Mouse (Mus musculus): ENCODE data around the gene Crb1. TPM values are rescaled to one million over a fixed set of nuclear protein-coding genes. Genes with fewer than 3 reads are reported as not detected.
"Not testable (repeated sequence)": the region's sequence is repeated elsewhere in the genome, so short reads cannot be mapped to it uniquely, and the experiment has no call there.

The Crb1 gene
- total and polyA plus RNA-seq, 3 experiments, result 0.10 to 0.25 (median 0.12) TPM

DNA sequence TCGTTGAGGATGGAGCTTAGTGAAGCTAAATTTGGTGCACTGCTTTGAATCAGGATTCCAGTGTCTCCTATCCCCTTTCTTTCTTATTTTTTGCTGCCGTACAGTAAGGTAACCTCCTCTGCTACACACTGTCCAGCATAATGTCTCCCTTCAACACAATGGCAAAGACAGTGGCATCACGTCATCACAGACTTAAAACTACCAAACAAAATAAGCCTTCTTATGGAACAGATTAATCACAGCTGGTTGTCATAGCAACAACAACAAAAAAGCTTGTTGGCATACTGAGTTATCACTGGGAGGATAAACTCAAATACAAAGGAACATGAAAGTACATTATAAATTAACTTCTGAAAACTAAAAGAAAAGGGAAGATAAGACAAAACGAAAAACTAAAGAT, 68.0 kb downstream of the Crb1 start:
- Histone ChIP-seq H3K27me3 (replicated peaks) (no peaks in the 10 kb centered on the region), H3K36me3 (replicated peaks in 1 of 2; ENCODE audit: control insufficient read depth in 1 of 2, insufficient read depth in 1 of 2, low read length in 1 of 2) (no peaks in the 10 kb centered on the region), H3K79me2 (replicated peaks; ENCODE audit: control insufficient read depth, extremely low read depth, insufficient read depth, poor library complexity, severe bottlenecking) (no peaks in the 10 kb centered on the region), H3K9me3 (replicated peaks; ENCODE audit: low read length) (no peaks in the 10 kb centered on the region), H3K9ac (ENCODE audit: insufficient read depth, low read depth) (no peak overlapping the region), H3K4me3 (replicated peaks in 1 of 3; ENCODE audit: low read depth in 2 of 3, low read length in 2 of 3, poor library complexity in 1 of 3) (no peak overlapping the region), H3K4me1 (ENCODE audit: control insufficient read depth in 1 of 2, insufficient read depth in 2 of 2) (no peaks in the 10 kb centered on the region), H3K27ac (ENCODE audit: insufficient read depth, low read depth) (no peak overlapping the region), H3K4me2 (ENCODE audit: insufficient read depth, low read depth, poor library complexity, severe bottlenecking) (no peak overlapping the region)
- in situ Hi-C loops (cut with MboI; ENCODE audit: low pct_ligation_motif_present, low pct_unique_long_range_greater_than_20kb, low sequenced_read_pairs) (no loop called here), dilution Hi-C loops (cut with MboI; ENCODE audit: extremely low pct_ligation_motif_present, extremely low pct_unique_long_range_greater_than_20kb, low sequenced_read_pairs) (no loop called here)
- no peak for DNase-seq (ENCODE audit: extremely low read depth)
- TF ChIP-seq MAZ (IDR thresholded peaks at IDR 0.05; ENCODE audit: low read depth, low read length) (no peak), MAFK (IDR thresholded peaks at IDR 0.05; ENCODE audit: insufficient replicate concordance, low read length) (no peak), POLR2AphosphoS2 (IDR thresholded peaks at IDR 0.05; ENCODE audit: low read depth, low read length) (no peak), GABPA (IDR thresholded peaks at IDR 0.05; ENCODE audit: insufficient replicate concordance, low read depth, low read length) (no peak), CHD1 (IDR thresholded peaks at IDR 0.05; ENCODE audit: low read depth, low read length) (no peak), USF1 (IDR thresholded peaks at IDR 0.05; ENCODE audit: low read depth, low read length) (no peak), NRF1 (IDR thresholded peaks at IDR 0.05; ENCODE audit: low read depth, low read length) (no peak), NELFE (IDR thresholded peaks at IDR 0.05; ENCODE audit: low read depth, low read length) (no peak), CHD2 (IDR thresholded peaks at IDR 0.05; ENCODE audit: low read length) (no peak), ZC3H11A (IDR thresholded peaks at IDR 0.05; ENCODE audit: low read depth, low read length) (no peak)

DNA sequence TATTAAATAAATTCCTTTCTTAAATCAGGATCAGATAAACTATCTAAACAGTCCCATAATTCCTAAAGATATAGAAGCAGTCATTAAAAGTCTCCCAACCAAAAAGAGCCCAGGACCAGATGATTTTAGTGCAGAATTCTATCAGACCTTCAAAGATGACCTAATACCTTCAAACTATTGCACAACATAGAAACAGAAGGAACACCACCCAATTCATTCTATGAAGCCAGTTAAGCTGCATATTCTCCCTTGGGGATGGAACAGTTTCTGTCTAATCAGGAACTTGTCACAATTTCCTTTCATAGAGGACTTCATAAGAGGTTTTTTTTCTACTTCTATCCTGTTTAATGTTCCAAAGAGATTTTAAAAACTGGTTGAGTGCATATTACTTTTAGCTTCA, 74.4 kb downstream of the Crb1 start:
- H3K9ac ChIP-seq (ENCODE audit: insufficient read depth, low read depth); H3K4me1 ChIP-seq (ENCODE audit: control insufficient read depth in 1 of 2, insufficient read depth in 2 of 2); H3K27ac ChIP-seq (ENCODE audit: insufficient read depth, low read depth); H3K79me2 ChIP-seq (replicated peaks; ENCODE audit: control insufficient read depth, extremely low read depth, insufficient read depth, poor library complexity, severe bottlenecking); H3K9me3 ChIP-seq (replicated peaks; ENCODE audit: low read length); in situ Hi-C loops (cut with MboI; ENCODE audit: low pct_ligation_motif_present, low pct_unique_long_range_greater_than_20kb, low sequenced_read_pairs); dilution Hi-C loops (cut with MboI; ENCODE audit: extremely low pct_ligation_motif_present, extremely low pct_unique_long_range_greater_than_20kb, low sequenced_read_pairs); H3K27me3 ChIP-seq (replicated peaks); H3K4me3 ChIP-seq (replicated peaks in 1 of 3; ENCODE audit: low read depth in 2 of 3, low read length in 2 of 3, poor library complexity in 1 of 3); H3K4me2 ChIP-seq (ENCODE audit: insufficient read depth, low read depth, poor library complexity, severe bottlenecking); H3K36me3 ChIP-seq (replicated peaks in 1 of 2; ENCODE audit: control insufficient read depth in 1 of 2, insufficient read depth in 1 of 2, low read length in 1 of 2): not testable (repeated sequence)
- TF ChIP-seq ZNF384 (IDR thresholded peaks at IDR 0.05; ENCODE audit: low read depth, low read length), result 0 out of 2 replicates have a peak, but pooled peaks have one; percentile 10
- TF ChIP-seq JUN (IDR thresholded peaks at IDR 0.05; ENCODE audit: insufficient read depth, low read depth, low read length), result 0 out of 2 replicates have a peak, but pooled peaks have one; percentile 9
- peak; percentile 31 for DNase-seq (ENCODE audit: extremely low read depth)

DNA sequence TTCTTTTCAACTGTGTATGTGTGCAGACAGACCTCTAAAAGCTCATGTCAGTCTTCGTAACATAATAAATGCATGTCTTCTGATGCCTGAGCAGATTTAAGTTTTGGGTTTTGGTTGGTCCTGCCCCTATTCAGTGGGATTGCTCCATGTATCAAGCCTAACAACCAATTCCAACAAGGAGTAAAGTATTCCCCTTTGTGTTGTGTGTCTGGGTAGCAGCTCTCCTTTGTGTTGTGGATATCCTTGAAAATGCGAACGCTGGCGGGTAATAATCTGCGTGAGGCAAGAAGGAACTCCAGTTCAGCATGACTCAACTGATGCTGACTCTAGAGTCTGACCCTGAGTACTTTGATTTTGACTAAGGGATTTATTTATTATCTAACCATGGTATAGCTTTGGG, 75.1 kb downstream of the Crb1 start:
- no peak overlapping the region for H3K9ac ChIP-seq (ENCODE audit: insufficient read depth, low read depth)
- TF ChIP-seq MXI1 (IDR thresholded peaks at IDR 0.05; ENCODE audit: low read depth, low read length), result no peak
- TF ChIP-seq KAT2A (IDR thresholded peaks at IDR 0.05; ENCODE audit: insufficient replicate concordance, low read length), result no peak
- TF ChIP-seq PAX5 (IDR thresholded peaks at IDR 0.05; ENCODE audit: low read length), result no peak
- no peak for TF ChIP-seq E2F4 (IDR thresholded peaks at IDR 0.05; ENCODE audit: insufficient replicate concordance, low read depth, low read length)
- TF ChIP-seq ETS1 (conservative IDR thresholded peaks at IDR 0.05; ENCODE audit: low read depth, low read length), result no peak
- no peak for TF ChIP-seq IRF4 (IDR thresholded peaks at IDR 0.05; ENCODE audit: low read depth, low read length)
- no peak for TF ChIP-seq ZNF384 (IDR thresholded peaks at IDR 0.05; ENCODE audit: low read depth, low read length)
- TF ChIP-seq BHLHE40 (IDR thresholded peaks at IDR 0.05; ENCODE audit: low read depth, low read length), result no peak
- TF ChIP-seq HCFC1 (IDR thresholded peaks at IDR 0.05; ENCODE audit: low read depth, low read length), result no peak
- TF ChIP-seq CHD1 (IDR thresholded peaks at IDR 0.05; ENCODE audit: low read depth, low read length), result no peak
- TF ChIP-seq SIN3A (IDR thresholded peaks at IDR 0.05; ENCODE audit: low read length), result no peak
- TF ChIP-seq MEF2A (IDR thresholded peaks at IDR 0.05; ENCODE audit: borderline replicate concordance, low read depth, low read length), result no peak
- no peak for TF ChIP-seq TCF12 (IDR thresholded peaks at IDR 0.05; ENCODE audit: low read depth, low read length)
- TF ChIP-seq RCOR1 (conservative IDR thresholded peaks at IDR 0.05; ENCODE audit: low read depth, low read length), result no peak
- no peak for TF ChIP-seq POLR2AphosphoS2 (IDR thresholded peaks at IDR 0.05; ENCODE audit: low read depth, low read length)
- TF ChIP-seq EP300 (IDR thresholded peaks at IDR 0.05; ENCODE audit: low read length), result no peak
- TF ChIP-seq TBP (conservative IDR thresholded peaks at IDR 0.05; ENCODE audit: low read depth, low read length), result no peak
- TF ChIP-seq NRF1 (IDR thresholded peaks at IDR 0.05; ENCODE audit: low read depth, low read length), result no peak
- DNase-seq (ENCODE audit: extremely low read depth), result no peak
- dilution Hi-C loops (cut with MboI; ENCODE audit: extremely low pct_ligation_motif_present, extremely low pct_unique_long_range_greater_than_20kb, low sequenced_read_pairs), result no loop called here
- H3K4me1 ChIP-seq (ENCODE audit: control insufficient read depth in 1 of 2, insufficient read depth in 2 of 2), result peaks cover 0 to 7% of the 10 kb centered on the region in 2 experiments; a peak in 1 of 4 replicates
- H3K4me3 ChIP-seq (replicated peaks in 1 of 3; ENCODE audit: low read depth in 2 of 3, low read length in 2 of 3, poor library complexity in 1 of 3), result no peak overlapping the region
- no peaks in the 10 kb centered on the region for H3K36me3 ChIP-seq (replicated peaks in 1 of 2; ENCODE audit: control insufficient read depth in 1 of 2, insufficient read depth in 1 of 2, low read length in 1 of 2)
- no peaks in the 10 kb centered on the region for H3K27me3 ChIP-seq (replicated peaks)
- no peaks in the 10 kb centered on the region for H3K9me3 ChIP-seq (replicated peaks; ENCODE audit: low read length)
- H3K4me2 ChIP-seq (ENCODE audit: insufficient read depth, low read depth, poor library complexity, severe bottlenecking), result no peak overlapping the region
- no peaks in the 10 kb centered on the region for H3K79me2 ChIP-seq (replicated peaks; ENCODE audit: control insufficient read depth, extremely low read depth, insufficient read depth, poor library complexity, severe bottlenecking)
- no peak overlapping the region for H3K27ac ChIP-seq (ENCODE audit: insufficient read depth, low read depth)
- in situ Hi-C loops (cut with MboI; ENCODE audit: low pct_ligation_motif_present, low pct_unique_long_range_greater_than_20kb, low sequenced_read_pairs), result no loop called here

Measured in CH12.LX (cell line).